Mouse (Mus musculus) limb, embryonic 14.5 days (tissue): ENCODE results near the gene Traf1. TPM values are rescaled to one million over a fixed set of nuclear protein-coding genes. Genes with fewer than 3 reads are reported as not detected.

Experiments
- ATAC-seq: fragments of 200-750 bp; cut with Nextera tagmentation; 2 replicates; pipeline ENCODE4 v1.8.0; 2017; ENCODE audit warnings: low read depth, moderate number of reproducible peaks, moderate TSS enrichment; ENCODE audit not compliant: low FRiP score
- DNase-seq: peaks from one replicate; pipeline ENCODE4 v3.0.0-alpha.2; 2015; ENCODE audit warnings: low spot score
- H3K27ac ChIP-seq: fragments of 300-500 bp; sonication (generic); replicated peaks from 2 replicates; pipeline ENCODE4 v1.5.1; 2014; ENCODE audit warnings: low read depth, mild to moderate bottlenecking, low read length, moderate library complexity, mixed read lengths
- H3K27me3 ChIP-seq: fragments of 300-500 bp; sonication (generic); 2 replicates; pipeline ENCODE4 v1.6.1; 2014; ENCODE audit warnings: low read length, mixed read lengths; ENCODE audit not compliant: control insufficient read depth, insufficient read depth
- H3K36me3 ChIP-seq: fragments of 300-500 bp; sonication (generic); 2 replicates; pipeline ENCODE4 v1.6.1; 2014; ENCODE audit warnings: mild to moderate bottlenecking, low read length, moderate library complexity, mixed read lengths; ENCODE audit not compliant: control insufficient read depth, insufficient read depth
- H3K4me1 ChIP-seq: fragments of 300-500 bp; sonication (generic); 2 replicates; pipeline ENCODE4 v1.6.1; 2014; ENCODE audit warnings: antibody characterized with exemption, low read length, mixed read lengths; ENCODE audit not compliant: control insufficient read depth, insufficient read depth
- H3K4me2 ChIP-seq: fragments of 300-500 bp; sonication (generic); replicated peaks from 2 replicates; pipeline ENCODE4 v1.6.1; 2014; ENCODE audit warnings: low read depth, mild to moderate bottlenecking, low read length, moderate library complexity; ENCODE audit not compliant: severe bottlenecking
- H3K4me3 ChIP-seq: fragments of 300-500 bp; sonication (generic); replicated peaks from 2 replicates; pipeline ENCODE4 v1.5.1; 2014; ENCODE audit warnings: low read length
- H3K9ac ChIP-seq: fragments of 300-500 bp; sonication (generic); 2 replicates; pipeline ENCODE4 v1.6.1; 2014; ENCODE audit warnings: mild to moderate bottlenecking, low read depth, low read length, moderate library complexity; ENCODE audit not compliant: severe bottlenecking
- H3K9me3 ChIP-seq: fragments of 300-500 bp; sonication (generic); 2 replicates; pipeline ENCODE4 v1.6.1; 2016; ENCODE audit warnings: low read length; ENCODE audit not compliant: control insufficient read depth
- POLR2A ChIP-seq: fragments of 200-500 bp; IDR thresholded peaks from 2 replicates; pipeline ENCODE4 v1.8.0; 2012; ENCODE audit warnings: inconsistent platforms, mild to moderate bottlenecking, moderate library complexity, borderline replicate concordance; ENCODE audit not compliant: insufficient read depth, insufficient read length; ENCODE audit errors: extremely low read depth
- WGBS: fragments of 180-500 bp; shearing (Covaris S2); extraction: QIAGEN DNeasy Blood & Tissue Kit; methylation state at CpG from one replicate; pipeline ENCODE4 v1.1.7; 2014; 5-methylcytosine and 5-hydroxymethylcytosine counted together
- polyA plus RNA-seq, 2 experiments: library from polyadenylated mRNA; depleted of rRNA in 1 of 2; stranded (reverse) in 1 of 2; unstranded in 1 of 2; fragments of >200 nt; fragmentation: Nextera tagmentation in 1 of 2; extraction: Ambion mirVana in 1 of 2; gene quantifications; 2 replicates each; pipeline versions ENCODE4 v1.2.1 to v1.2.3; 2012 to 2014

Traf1 gene
- polyA plus RNA-seq, 2 experiments = 4.0 to 5.1 TPM

DNA sequence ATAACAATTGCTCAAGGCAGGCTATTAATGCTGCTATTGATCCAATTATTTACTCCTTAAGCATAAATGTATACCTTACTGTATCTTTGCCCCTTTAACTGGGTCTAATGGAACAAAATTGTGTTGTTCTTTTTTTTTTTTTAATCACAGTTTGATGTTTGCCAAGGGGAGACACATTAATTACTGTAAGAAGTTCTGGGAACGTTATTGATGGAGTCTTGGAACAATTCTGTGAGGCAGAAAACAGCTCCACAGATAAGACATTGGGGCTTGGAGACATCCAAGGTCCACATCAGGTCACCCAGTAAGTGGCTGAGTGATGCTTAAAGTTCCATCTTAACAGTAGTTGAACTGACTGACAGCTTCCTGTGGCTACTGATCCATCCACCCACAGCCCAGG, 4.2 kb downstream of the Traf1 start:
- no peak for DNase-seq
- Histone ChIP-seq H3K9me3 (no peaks in the 10 kb centered on the region), H3K27me3 (no peaks in the 10 kb centered on the region), H3K9ac (no peak overlapping the region), H3K4me3 (no peak overlapping the region), H3K4me2 (no peak overlapping the region), H3K4me1 (peaks cover 6% of the 10 kb centered on the region), H3K36me3 (no peaks in the 10 kb centered on the region), H3K27ac (no peak overlapping the region)
- 68% methylated on average over 1 of the region's 1 CpGs for WGBS
- ATAC-seq = no peak
- no peak for TF ChIP-seq POLR2A

DNA sequence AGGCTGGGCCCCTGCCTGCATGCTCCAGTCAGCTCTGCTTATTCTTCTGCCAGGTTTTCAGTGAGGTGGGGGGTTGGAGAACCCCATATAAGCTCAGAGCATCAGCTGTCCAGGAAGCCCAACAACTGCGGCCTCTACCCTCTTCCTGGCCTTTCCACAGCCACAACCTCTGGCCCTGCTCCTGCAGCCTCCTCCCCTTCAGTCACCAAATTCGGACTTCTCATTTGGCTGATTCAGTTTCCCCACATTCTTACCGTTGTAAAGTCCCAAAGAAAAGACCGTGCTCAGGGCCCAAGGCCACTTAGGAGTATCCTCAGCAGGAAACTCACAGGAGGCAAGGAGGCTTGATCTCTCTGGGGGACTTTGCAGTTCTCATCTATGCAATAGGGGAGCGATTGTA, 4.6 kb downstream of the Traf1 start:
- no peak overlapping the region for H3K27ac ChIP-seq
- TF ChIP-seq POLR2A = no peak
- peaks cover 6% of the 10 kb centered on the region for H3K4me1 ChIP-seq
- H3K4me2 ChIP-seq = no peak overlapping the region
- no peak overlapping the region for H3K4me3 ChIP-seq
- H3K9ac ChIP-seq = no peak overlapping the region
- H3K9me3 ChIP-seq = no peaks in the 10 kb centered on the region
- no peaks in the 10 kb centered on the region for H3K27me3 ChIP-seq
- no peak for ATAC-seq
- DNase-seq = no peak
- H3K36me3 ChIP-seq = no peaks in the 10 kb centered on the region
- 69% methylated on average over 5 of the region's 5 CpGs for WGBS

DNA sequence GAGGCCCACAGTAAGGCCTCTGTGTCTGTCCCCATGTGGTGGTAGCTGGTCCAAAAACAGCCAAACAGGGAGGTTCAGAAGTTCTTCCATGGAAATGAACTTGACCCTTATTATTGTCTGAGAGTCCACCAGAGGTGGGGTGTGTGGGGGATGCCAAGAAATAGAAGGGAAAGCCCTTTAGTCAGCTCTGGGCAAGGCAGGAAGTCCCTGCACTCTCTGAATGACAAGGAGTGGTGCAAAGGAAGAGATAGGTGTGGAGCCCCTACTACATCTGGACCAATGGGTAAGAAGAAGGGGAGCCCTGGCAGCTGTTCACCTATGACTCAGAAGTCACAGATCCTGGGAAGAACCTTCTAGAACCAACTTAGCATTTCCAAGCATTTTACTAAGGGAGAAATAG, 7.2 kb downstream of the Traf1 start:
- no peak overlapping the region for H3K27ac ChIP-seq
- no peak overlapping the region for H3K4me2 ChIP-seq
- no peaks in the 10 kb centered on the region for H3K27me3 ChIP-seq
- DNase-seq (no peak), ATAC-seq (no peak)
- no peaks in the 10 kb centered on the region for H3K36me3 ChIP-seq
- TF ChIP-seq POLR2A = no peak
- H3K9ac ChIP-seq = no peak overlapping the region
- H3K9me3 ChIP-seq = no peaks in the 10 kb centered on the region
- H3K4me3 ChIP-seq = no peak overlapping the region
- H3K4me1 ChIP-seq = no peaks in the 10 kb centered on the region

GRCm38 (mm10) chr2:34953547-34954116, 7.9 kb downstream of the Traf1 start:
- no peaks in the 10 kb centered on the region for H3K4me1 ChIP-seq
- H3K9me3 ChIP-seq = no peaks in the 10 kb centered on the region
- no peaks in the 10 kb centered on the region for H3K27me3 ChIP-seq
- DNase-seq = no peak
- H3K9ac ChIP-seq = no peak overlapping the region
- TF ChIP-seq POLR2A = no peak
- no peaks in the 10 kb centered on the region for H3K36me3 ChIP-seq
- H3K4me2 ChIP-seq = no peak overlapping the region
- WGBS = 61% methylated on average over 2 of the region's 2 CpGs
- no peak overlapping the region for H3K27ac ChIP-seq
- H3K4me3 ChIP-seq = no peak overlapping the region
- no peak for ATAC-seq

DNA sequence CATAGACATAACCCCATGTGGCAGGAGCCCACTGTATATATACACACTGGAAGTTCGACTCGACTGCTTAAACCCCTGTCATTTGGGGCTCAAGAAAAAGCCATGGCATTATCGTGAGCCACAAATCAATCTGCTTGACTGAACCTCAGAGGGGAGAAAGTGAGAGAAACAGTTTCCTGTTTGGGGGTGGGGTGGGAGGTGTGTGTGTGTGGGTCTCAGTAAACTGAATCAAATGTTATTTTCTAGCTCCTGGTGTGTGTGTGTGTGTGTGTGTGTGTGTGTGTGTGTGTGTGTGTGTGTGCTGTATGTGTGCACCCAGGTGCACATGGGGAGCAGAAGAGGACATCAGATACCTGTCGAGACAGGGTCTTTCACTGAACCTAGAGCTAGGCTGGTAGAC, 8.6 kb downstream of the Traf1 start:
- H3K4me2 ChIP-seq = no peak overlapping the region
- H3K9ac ChIP-seq = no peak overlapping the region
- H3K4me3 ChIP-seq = no peak overlapping the region
- H3K9me3 ChIP-seq = no peaks in the 10 kb centered on the region
- ATAC-seq (no peak), DNase-seq (no peak)
- H3K27ac ChIP-seq = no peak overlapping the region
- TF ChIP-seq POLR2A = no peak
- H3K4me1 ChIP-seq = no peaks in the 10 kb centered on the region
- WGBS = 62% methylated on average over 4 of the region's 4 CpGs
- H3K27me3 ChIP-seq = no peaks in the 10 kb centered on the region
- H3K36me3 ChIP-seq = no peaks in the 10 kb centered on the region

DNA sequence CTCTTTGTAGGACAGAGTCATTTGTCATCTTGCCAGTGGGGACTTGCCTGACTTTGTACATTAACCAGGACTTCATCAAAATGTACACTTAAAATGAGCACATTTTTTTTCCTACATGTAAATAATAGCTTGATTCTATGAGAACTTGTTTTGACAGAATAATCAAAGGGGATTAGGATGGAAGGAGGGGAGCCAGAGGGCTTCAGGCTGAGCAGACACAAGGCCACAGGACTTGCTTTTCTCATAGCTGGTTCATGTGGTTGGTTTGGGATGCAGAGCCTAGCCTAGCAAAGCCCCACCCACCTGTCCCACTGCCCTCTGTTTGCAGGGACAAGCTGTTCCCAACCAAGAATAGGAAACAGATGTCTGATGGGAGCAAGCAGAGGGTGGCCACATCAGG, 10.1 kb downstream of the Traf1 start:
- Histone ChIP-seq H3K27ac (no peak overlapping the region), H3K27me3 (no peaks in the 10 kb centered on the region), H3K9me3 (no peaks in the 10 kb centered on the region), H3K4me1 (0 out of 2 replicates have a peak, but pooled peaks cover 3% of the 10 kb centered on the region), H3K9ac (no peak overlapping the region), H3K4me3 (no peak overlapping the region), H3K4me2 (no peak overlapping the region), H3K36me3 (no peaks in the 10 kb centered on the region)
- DNase-seq (no peak), ATAC-seq (no peak)
- TF ChIP-seq POLR2A = no peak
